Mouse (Mus musculus) CD8-positive naive resting alpha-beta T cell, adult 57 days (primary cell): Measurements from ENCODE around the gene Hist3h2a. TPM values are rescaled to one million over a fixed set of nuclear protein-coding genes. Genes with fewer than 3 reads are reported as not detected.

Source experiments
- total RNA-seq: library from RNA; stranded (reverse); gene quantifications from one replicate; pipeline ENCODE4 v1.2.4, GENCODE M21; 2023

Gene Hist3h2a
- total RNA-seq, result 40.1 TPM

DNA sequence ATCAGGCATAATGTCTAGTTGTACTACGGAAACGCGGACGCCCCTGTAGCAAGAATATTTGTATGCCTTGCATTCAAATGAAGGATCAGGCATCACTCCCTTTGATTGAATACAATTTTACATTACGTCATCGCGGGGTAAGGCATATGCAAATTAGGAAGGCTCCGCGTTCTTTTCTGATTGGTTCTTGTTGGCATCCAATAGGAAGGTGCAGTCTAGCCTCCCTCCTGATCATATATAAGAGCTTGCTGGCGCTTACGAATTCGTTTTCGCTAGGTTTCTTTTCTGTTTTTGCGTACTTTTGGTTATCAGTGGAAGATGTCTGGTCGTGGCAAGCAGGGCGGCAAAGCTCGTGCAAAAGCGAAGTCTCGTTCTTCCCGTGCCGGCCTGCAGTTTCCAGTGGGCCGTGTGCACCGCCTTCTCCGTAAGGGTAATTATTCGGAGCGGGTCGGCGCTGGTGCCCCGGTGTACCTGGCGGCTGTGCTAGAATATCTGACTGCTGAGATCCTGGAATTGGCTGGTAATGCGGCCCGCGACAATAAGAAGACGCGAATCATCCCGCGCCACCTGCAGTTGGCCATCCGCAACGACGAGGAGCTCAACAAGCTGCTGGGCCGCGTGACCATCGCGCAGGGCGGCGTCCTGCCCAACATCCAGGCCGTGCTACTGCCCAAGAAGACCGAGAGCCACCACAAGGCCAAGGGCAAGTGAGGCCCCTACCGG lies at the start of gene Hist3h2a, which contains the start of gene Trim17:
Gene Hist3h2a (plus strand): TSS at position 266 of the 723 bp plus-strand sequence.
Gene Trim17 (plus strand): TSS at position 266 of the 723 bp plus-strand sequence.

GRCm38 (mm10) chr11:58917745-58918366 lies 36.6 kb upstream of the Hist3h2a start, which contains the start of gene Btnl10:
Btnl10 (plus strand) TSS chr11:58917908.

DNA sequence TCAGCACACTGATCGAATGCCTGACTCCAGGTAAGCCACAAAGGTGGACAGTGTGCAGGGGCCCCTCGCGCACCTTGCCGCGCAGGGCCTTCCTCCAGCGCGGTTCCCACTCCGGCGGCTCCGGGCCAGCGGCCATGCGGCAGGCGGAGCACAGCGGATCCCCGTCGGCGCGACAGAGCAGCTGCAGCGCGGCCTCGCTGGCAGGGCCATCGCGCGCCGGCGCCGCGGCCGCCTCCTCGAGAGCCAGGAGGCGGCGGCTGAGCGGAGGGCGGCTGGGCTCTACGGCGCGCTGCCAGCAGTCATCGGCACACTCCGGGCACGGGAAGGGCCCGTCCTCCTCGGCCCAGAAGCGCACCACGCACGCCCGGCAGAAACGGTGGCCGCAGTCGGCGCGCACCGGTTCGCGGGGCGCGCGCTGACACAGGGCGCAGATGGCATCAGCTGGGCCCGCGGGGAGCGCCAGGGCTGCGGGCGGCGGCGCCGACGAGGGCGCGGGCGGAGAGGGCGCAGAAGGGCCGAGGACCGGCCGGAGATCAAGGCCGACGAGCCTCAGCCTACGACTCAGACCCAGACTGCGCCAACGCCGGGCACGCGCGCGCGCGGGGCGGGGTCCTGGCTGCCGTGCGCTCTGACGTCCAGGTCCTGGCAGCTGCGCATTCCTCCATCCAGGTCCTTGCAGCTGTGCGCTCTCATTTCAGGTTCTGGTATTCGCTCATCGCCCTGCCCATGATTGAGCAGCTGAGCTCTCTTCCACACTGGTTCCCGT lies 16.0 kb upstream of the Hist3h2a start, which contains the start of gene Rnf187:
Gene Rnf187 (minus strand): TSS at position 595 of the 766 bp plus-strand sequence.

GRCm38 (mm10) chr11:58948542-58949479 lies 5.7 kb upstream of the Hist3h2a start, which contains the start of gene Hist3h2ba:
Hist3h2ba (plus strand) TSS chr11:58948920.

DNA sequence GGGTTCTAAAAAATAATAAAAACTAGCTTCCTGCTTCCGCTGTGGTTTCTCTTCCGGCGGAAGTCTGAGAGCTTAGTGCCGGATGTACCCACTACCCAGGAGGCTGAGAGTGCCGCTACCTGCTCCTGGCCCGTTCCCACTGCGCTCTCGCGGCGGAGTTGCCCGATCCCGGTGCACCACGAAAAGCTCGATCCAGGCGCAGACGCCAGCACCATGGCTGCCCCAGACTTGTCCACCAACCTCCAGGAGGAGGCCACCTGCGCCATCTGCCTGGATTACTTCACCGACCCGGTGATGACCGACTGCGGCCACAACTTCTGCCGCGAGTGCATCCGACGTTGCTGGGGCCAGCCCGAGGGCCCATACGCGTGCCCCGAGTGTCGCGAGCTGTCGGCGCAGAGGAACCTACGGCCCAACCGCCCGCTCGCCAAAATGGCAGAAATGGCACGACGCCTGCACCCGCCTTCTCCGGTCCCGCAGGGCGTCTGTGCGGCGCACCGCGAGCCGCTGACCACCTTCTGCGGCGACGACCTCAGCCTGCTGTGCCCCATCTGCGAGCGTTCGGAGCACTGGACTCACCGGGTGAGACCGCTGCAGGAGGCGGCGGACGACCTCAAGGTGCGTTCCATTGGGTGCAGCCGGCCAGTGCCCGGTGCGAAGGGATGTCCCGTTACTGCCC lies 23.7 kb downstream of the Hist3h2a start, which contains the start of gene Trim11:
Gene Trim11 (plus strand): TSS at position 67 of the 679 bp plus-strand sequence.

Other genes with a start within 250 kb of the Hist3h2a start
- gene Olfr318, start 230.7 kb upstream of the Hist3h2a start, total RNA-seq, result 0.43 TPM
- not detected for gene Olfr317, start 215.5 kb upstream of the Hist3h2a start, total RNA-seq
- not detected for gene Olfr316, start 202.0 kb upstream of the Hist3h2a start, total RNA-seq
- not detected for gene Olfr315, start 181.5 kb upstream of the Hist3h2a start, total RNA-seq
- not detected for gene Olfr314, start 171.7 kb upstream of the Hist3h2a start, total RNA-seq
- not detected for gene Fam183b, start 152.7 kb upstream of the Hist3h2a start, total RNA-seq
- not detected for gene Olfr313, start 139.7 kb upstream of the Hist3h2a start, total RNA-seq
- not detected for gene Olfr312, start 125.4 kb upstream of the Hist3h2a start, total RNA-seq
- gene Olfr311, start 115.4 kb upstream of the Hist3h2a start, total RNA-seq, result not detected
- gene Gm12258, start 107.5 kb upstream of the Hist3h2a start, total RNA-seq, result 8.2 TPM
- gene 2810021J22Rik, start 87.5 kb upstream of the Hist3h2a start, total RNA-seq, result 12.2 TPM
- 11.7 TPM for gene Zfp39, start 50.5 kb upstream of the Hist3h2a start, total RNA-seq
- not detected for gene Btnl10, start 36.8 kb upstream of the Hist3h2a start, total RNA-seq
- 120 TPM for gene Rnf187, start 15.8 kb upstream of the Hist3h2a start, total RNA-seq
- gene Hist3h2ba, start 5.8 kb upstream of the Hist3h2a start, total RNA-seq, result 11.3 TPM
- gene Trim17, start within 50 bp of the Hist3h2a start, total RNA-seq, result 0.28 TPM
- 64.9 TPM for gene Trim11, start 23.4 kb downstream of the Hist3h2a start, total RNA-seq
- 0.31 TPM for gene Obscn, start 181.7 kb downstream of the Hist3h2a start, total RNA-seq
- 38.2 TPM for gene Iba57, start 209.1 kb downstream of the Hist3h2a start, total RNA-seq
- not detected for gene Gjc2, start 228.5 kb downstream of the Hist3h2a start, total RNA-seq
- gene Guk1, start 237.5 kb downstream of the Hist3h2a start, total RNA-seq, result 35.8 TPM
- gene Mrpl55, start 247.8 kb downstream of the Hist3h2a start, total RNA-seq, result 15.9 TPM